Mouse (Mus musculus) heart, embryonic 16.5 days (tissue): ENCODE measurements around the gene Patl2. TPM values are rescaled to one million over a fixed set of nuclear protein-coding genes. Genes with fewer than 3 reads are reported as not detected.
A peak's percentile ranks its signal among the peaks of the same experiment; 100 is the strongest.

Experiments
- ATAC-seq: fragments of 200-750 bp; cut with Nextera tagmentation; replicated peaks from 2 replicates; pipeline ENCODE4 v1.8.0; 2017; ENCODE audit warnings: moderate number of reproducible peaks; ENCODE audit not compliant: insufficient read depth, low FRiP score; ENCODE audit errors: extremely low read depth
- H3K27ac ChIP-seq: fragments of 300-500 bp; sonication (generic); 2 replicates; pipeline ENCODE4 v1.5.1; 2014; ENCODE audit warnings: mild to moderate bottlenecking, low read length, control low read depth, moderate library complexity
- H3K27me3 ChIP-seq: fragments of 300-500 bp; sonication (generic); 2 replicates; pipeline ENCODE4 v1.6.1; 2014; ENCODE audit warnings: low read length, mixed read lengths; ENCODE audit not compliant: control insufficient read depth, insufficient read depth
- H3K36me3 ChIP-seq: fragments of 300-500 bp; sonication (generic); 2 replicates; pipeline ENCODE4 v1.6.1; 2014; ENCODE audit not compliant: control insufficient read depth, insufficient read depth
- H3K4me1 ChIP-seq: fragments of 300-500 bp; sonication (generic); 2 replicates; pipeline ENCODE4 v1.6.1; 2014; ENCODE audit warnings: low read length, mixed read lengths; ENCODE audit not compliant: control insufficient read depth, insufficient read depth
- H3K4me2 ChIP-seq: fragments of 300-500 bp; sonication (generic); 2 replicates; pipeline ENCODE4 v1.6.1; 2014; ENCODE audit warnings: low read depth, mild to moderate bottlenecking, control low read depth, low read length
- H3K4me3 ChIP-seq: fragments of 300-500 bp; sonication (generic); 2 replicates; pipeline ENCODE4 v1.5.1; 2014; ENCODE audit warnings: mild to moderate bottlenecking, control low read depth, low read length
- H3K9ac ChIP-seq: fragments of 300-500 bp; sonication (generic); 2 replicates; pipeline ENCODE4 v1.6.1; 2014; ENCODE audit warnings: low read length, control low read depth
- H3K9me3 ChIP-seq: fragments of 300-500 bp; sonication (generic); replicated peaks from 2 replicates; pipeline ENCODE4 v1.6.1; 2016; ENCODE audit warnings: low read length; ENCODE audit not compliant: control insufficient read depth
- WGBS: fragments of 180-500 bp; shearing (Covaris S2); extraction: QIAGEN DNeasy Blood & Tissue Kit; methylation state at CpG from one replicate; pipeline ENCODE4 v1.1.7; 2014; 5-methylcytosine and 5-hydroxymethylcytosine counted together
- polyA plus RNA-seq: library from polyadenylated mRNA; unstranded; fragments of >200 nt; fragmentation: Nextera tagmentation; extraction: Ambion mirVana; gene quantifications from 2 replicates; pipeline ENCODE4 v1.2.1, GENCODE M21; 2015

Gene Patl2
- polyA plus RNA-seq, 1 experiment from 2014 or later: 0.18 TPM

DNA sequence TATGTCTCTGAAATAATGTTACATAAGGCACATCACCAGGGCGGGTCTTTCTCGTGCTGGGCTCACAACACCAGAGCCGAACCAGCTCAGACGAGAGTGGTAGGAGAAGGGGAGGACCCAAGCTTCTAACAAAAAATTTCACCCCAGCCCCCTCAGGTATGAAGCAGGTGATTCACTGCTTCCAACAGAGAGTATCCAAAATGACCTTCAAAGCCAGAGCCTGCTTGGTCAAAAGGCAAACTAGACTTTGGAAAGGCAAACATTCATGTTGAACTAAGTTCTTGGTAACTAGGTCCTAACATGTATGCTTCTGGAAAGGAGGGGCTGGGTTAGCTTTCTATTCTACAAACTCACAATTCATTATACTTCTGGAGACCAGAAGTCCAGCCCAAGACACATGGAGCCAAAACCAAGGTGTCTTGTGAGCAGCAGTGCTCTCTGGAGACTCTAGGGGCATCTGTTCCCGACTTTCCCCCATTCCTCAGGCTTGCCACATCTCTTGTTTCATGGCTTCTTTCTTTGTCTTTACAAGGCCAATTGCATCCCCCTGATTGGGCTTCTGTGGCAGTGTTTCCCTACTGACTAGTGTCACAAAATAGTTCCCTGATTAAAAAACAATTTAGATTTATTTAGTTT is 44.5 kb downstream of the Patl2 start:
- Histone ChIP-seq H3K4me1 (peaks cover under 1% of the 10 kb centered on the region; the same call in 1 of the 2 replicates), H3K9me3 (no peaks in the 10 kb centered on the region), H3K36me3 (no peaks in the 10 kb centered on the region), H3K27ac (no peak overlapping the region), H3K27me3 (no peaks in the 10 kb centered on the region), H3K4me2 (no peak overlapping the region), H3K4me3 (no peak overlapping the region), H3K9ac (no peak overlapping the region)
- WGBS: 74% methylated on average over 5 of the region's 5 CpGs
- ATAC-seq: no peak

DNA sequence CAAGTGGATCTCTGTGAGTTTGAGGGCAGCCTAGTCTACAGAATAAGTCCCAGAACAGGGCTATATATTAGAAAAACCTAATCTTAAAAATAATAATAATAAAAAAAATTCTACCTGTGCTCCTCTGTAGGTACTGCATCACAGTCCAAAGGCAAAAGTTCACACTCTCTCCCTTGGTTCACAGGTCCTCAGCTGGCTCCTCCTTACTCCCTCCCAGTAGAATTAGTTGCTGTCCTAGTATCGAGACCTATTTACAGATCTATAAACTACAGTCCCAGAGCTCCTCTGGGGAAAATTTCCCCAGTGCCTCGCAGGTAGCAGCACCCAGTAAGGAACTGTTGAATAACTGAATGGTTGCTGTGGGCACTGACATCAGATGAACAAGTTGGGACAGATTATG is 45.2 kb downstream of the Patl2 start:
- Histone ChIP-seq H3K36me3 (no peaks in the 10 kb centered on the region), H3K4me2 (no peak overlapping the region), H3K27me3 (no peaks in the 10 kb centered on the region), H3K9me3 (no peaks in the 10 kb centered on the region), H3K27ac (no peak overlapping the region), H3K4me1 (no peaks in the 10 kb centered on the region), H3K9ac (no peak overlapping the region), H3K4me3 (no peak overlapping the region)
- whole genome bisulfite sequencing: 74% methylated on average over 2 of the region's 2 CpGs
- no peak for ATAC-seq

DNA sequence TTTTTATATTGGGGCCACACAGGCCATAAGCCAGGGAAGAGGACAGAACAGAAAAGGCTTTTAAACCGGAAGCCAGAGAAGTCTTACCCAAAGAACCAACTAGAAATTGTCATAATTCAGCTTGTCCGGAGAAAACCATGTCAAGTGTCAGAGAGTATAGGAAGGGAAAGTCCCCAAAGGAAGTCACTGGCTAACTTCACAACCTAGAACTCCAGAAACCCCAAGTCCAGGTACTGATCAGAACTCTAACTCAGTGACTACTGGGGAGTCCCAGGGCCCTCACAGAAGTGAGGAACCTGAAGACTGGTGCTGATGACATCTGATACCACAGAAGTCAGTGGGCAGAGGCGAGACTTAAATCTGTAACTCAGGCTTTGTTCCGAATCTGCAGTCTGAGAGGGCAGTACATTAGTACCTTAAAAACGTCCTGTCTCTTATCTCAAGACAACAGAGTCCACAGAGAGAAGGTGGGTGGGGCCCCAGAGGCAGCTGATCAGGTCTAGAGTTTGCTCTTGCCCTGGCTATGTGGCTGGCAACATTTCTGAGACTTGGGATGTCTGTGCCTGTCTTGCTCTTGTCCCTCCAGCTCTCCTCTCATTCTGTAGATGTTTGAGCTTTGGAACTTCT is 48.0 kb downstream of the Patl2 start:
- ATAC-seq: no peak
- H3K4me3 ChIP-seq: no peak overlapping the region
- H3K9me3 ChIP-seq: no peaks in the 10 kb centered on the region
- no peak overlapping the region for H3K27ac ChIP-seq
- H3K27me3 ChIP-seq: no peaks in the 10 kb centered on the region
- 47% methylated on average over 5 of the region's 5 CpGs for WGBS
- H3K9ac ChIP-seq: no peak overlapping the region
- H3K36me3 ChIP-seq: no peaks in the 10 kb centered on the region
- no peaks in the 10 kb centered on the region for H3K4me1 ChIP-seq
- no peak overlapping the region for H3K4me2 ChIP-seq

DNA sequence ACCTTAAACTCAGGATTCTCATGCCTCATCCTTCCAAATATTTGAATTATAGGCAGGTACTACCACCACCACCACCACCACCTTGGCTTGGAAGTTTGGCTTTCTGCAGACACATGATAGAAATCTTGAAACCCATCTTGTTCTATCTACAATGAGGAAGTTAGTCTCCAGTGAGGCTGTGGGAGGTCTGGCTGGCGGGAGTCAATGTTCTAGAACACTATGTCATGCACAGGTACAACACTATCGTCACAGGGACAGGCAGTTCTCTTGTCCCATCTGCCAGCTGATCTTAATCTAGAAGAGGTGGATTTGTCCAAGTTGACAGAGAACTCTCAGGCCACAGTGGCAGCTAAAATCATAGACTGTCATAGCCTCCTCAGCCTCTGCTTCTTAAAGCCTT is 53.4 kb downstream of the Patl2 start:
- no peaks in the 10 kb centered on the region for H3K4me1 ChIP-seq
- no peak overlapping the region for H3K4me2 ChIP-seq
- 72% methylated on average over 2 of the region's 2 CpGs for WGBS
- H3K9me3 ChIP-seq: no peaks in the 10 kb centered on the region
- ATAC-seq: no peak
- H3K27ac ChIP-seq: no peak overlapping the region
- H3K9ac ChIP-seq: no peak overlapping the region
- no peaks in the 10 kb centered on the region for H3K36me3 ChIP-seq
- H3K4me3 ChIP-seq: no peak overlapping the region
- H3K27me3 ChIP-seq: no peaks in the 10 kb centered on the region

DNA sequence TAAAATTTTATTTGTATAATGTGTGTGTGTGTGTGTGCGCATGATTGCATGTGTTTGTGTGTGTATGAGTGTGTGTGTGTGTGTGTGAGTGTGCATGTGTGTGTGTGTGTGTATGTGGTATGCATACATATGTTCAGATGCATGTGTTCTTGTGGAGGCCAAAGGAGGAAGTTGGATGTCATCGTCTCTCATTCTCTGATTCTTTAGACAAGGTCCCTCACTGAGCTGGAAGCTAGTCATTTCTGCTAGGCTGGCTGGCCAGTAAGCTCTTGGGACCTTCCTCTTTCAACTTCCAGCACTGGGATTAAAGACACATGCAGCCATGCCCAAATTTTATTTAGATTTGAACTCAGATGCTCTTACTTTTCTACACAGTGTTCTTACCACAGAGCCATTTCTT is 53.9 kb downstream of the Patl2 start:
- H3K27me3 ChIP-seq: no peaks in the 10 kb centered on the region
- ATAC-seq: no peak
- no peak overlapping the region for H3K9ac ChIP-seq
- H3K4me3 ChIP-seq: no peak overlapping the region
- H3K4me2 ChIP-seq: no peak overlapping the region
- H3K4me1 ChIP-seq: no peaks in the 10 kb centered on the region
- no peaks in the 10 kb centered on the region for H3K9me3 ChIP-seq
- WGBS: 82% methylated on average over 2 of the region's 2 CpGs
- H3K36me3 ChIP-seq: no peaks in the 10 kb centered on the region
- H3K27ac ChIP-seq: no peak overlapping the region

DNA sequence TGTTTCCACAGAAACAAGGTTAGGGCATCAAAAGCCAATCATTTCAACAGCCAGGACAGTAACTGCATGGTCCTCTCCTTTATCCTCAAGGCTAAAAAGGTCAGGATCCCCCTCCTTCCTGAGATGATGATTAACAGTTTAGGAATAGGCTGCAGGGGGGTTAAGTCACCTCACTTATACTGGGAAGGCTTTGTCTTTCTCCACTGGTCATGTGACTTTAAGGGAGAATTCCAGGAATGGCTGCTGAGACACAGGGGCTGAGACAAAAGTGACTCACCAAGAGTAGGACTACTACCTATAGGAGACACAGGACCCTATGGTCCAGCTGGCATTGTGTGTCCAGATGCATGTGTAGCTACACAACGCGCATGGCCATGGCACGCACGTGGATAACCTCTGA is 58.4 kb downstream of the Patl2 start:
- H3K4me3 ChIP-seq: no peak overlapping the region
- ATAC-seq: no peak

DNA sequence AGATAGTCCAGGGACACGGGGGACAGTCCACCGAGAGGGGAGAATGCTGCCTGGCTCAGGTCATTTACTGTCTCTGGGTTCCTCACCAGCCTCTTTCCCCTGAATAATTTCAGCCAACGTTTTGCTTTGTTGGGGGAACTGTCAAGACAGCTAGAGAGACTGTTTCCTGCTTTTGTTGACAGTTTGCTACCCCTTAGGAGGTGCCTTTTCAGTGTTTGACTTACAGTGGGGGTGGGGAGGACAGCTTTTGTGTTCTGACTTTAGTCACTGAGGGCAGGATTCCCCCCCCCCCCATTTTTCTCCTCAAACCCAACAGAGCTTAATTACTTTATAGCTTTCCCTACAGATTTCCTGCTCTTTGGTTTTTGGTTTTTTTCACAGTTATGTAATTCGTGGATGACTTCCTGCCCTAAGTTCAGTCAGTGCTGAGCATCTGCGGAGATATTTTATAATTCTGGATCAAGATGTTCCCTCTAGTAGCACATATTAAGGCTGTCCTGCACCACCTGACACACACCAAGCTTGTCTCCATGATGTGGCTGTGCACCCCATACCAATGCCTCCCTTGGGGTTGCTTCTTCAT is 59.1 kb downstream of the Patl2 start:
- Histone ChIP-seq H3K36me3 (no peaks in the 10 kb centered on the region), H3K9me3 (no peaks in the 10 kb centered on the region), H3K4me1 (no peaks in the 10 kb centered on the region), H3K4me2 (no peak overlapping the region), H3K27ac (no peak overlapping the region), H3K9ac (no peak overlapping the region), H3K27me3 (no peaks in the 10 kb centered on the region), H3K4me3 (no peak overlapping the region)
- WGBS: 49% methylated on average over 5 of the region's 5 CpGs
- no peak for ATAC-seq

More for the DNA sequence above, 58.4 kb downstream of the Patl2 start:
- Histone ChIP-seq H3K4me2 (no peak overlapping the region), H3K9ac (no peak overlapping the region), H3K4me1 (no peaks in the 10 kb centered on the region), H3K36me3 (no peaks in the 10 kb centered on the region), H3K27ac (no peak overlapping the region), H3K27me3 (no peaks in the 10 kb centered on the region), H3K9me3 (no peaks in the 10 kb centered on the region)
- 94% methylated on average over 4 of the region's 4 CpGs for WGBS

DNA sequence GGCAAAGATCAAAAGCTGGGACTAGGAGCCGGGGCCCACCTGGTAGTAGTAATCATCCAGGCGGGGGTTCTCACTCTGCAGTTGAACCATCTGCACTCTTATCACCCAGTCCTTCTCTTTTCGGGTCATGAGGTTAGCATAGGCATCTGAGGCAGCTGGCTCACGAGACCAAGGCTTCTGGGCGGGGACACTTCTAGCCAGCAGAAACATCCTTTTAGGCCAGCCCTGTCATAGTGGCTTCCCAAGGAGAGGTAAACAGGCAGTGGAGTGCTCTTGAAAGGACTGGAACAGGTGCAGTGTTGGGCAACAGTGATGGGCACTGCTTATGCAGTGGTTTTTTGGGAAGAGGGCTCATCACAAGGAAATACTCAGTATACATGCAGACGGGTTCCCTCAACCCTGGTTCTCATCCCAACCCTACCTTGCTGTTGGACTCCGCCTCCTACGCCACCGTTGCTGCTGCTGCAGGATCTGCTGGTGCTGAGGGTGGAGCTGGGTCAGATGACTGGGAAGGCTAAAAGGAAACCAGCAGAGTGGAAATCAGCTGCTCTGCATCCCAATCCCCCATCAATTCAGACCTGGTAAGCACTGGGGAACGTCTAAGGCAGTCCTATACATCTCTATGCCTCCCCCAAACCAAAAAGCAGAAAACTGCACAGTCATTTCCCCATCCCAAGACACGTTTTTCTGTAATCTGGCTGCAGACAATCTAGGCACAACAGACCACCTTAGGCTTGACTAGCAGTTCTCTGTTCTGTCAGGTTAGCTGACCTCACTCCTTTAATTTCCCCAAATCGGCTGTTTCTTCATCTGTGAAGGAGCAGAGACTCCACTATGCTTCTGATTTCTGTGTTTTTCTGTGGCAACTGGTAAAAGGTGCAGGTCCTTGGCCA is 60.1 kb downstream of the Patl2 start:
- H3K4me2 ChIP-seq: no peak overlapping the region
- H3K4me3 ChIP-seq: no peak overlapping the region
- no peaks in the 10 kb centered on the region for H3K4me1 ChIP-seq
- H3K36me3 ChIP-seq: no peaks in the 10 kb centered on the region
- no peak overlapping the region for H3K27ac ChIP-seq
- no peak overlapping the region for H3K9ac ChIP-seq
- H3K9me3 ChIP-seq: no peaks in the 10 kb centered on the region
- WGBS: 39% methylated on average over 12 of the region's 12 CpGs
- H3K27me3 ChIP-seq: no peaks in the 10 kb centered on the region
- ATAC-seq: 0 out of 2 replicates have a peak, but pooled peaks have one; percentile 33
